Mouse (Mus musculus): ENCODE measurements around the gene Rnf220. TPM values are rescaled to one million over a fixed set of nuclear protein-coding genes. Genes with fewer than 3 reads are reported as not detected.

The Rnf220 gene
- polyA plus RNA-seq, 1 experiment, result 73.9 TPM

DNA sequence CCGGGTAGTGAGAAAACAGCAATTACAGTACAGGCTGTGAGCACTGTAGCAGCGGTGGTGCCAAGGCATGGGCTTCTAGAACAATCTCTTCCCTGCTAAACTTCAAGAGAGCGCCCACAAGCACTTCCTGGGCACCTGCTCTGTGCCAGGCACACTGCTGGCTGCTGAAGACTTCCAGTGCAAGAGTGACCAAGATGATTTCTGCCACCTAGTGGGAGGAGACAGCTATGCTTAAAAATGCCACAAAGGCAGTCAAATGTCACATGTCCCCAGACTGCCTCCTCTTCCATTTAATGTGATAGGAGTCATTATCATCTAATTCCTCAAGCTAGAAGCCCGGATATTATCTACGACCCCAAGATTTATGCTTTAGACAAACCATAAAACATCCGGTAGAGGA, 150.8 kb downstream of the Rnf220 start:
- 31% methylated on average over 6 of the region's 6 CpGs for WGBS
- Histone ChIP-seq H3K27ac (ENCODE audit: insufficient read depth, low read depth, low read length) (no peak overlapping the region), H3K4me1 (ENCODE audit: control insufficient read depth, insufficient read depth, insufficient read length, low read length) (no peaks in the 10 kb centered on the region; the same call in 1 of the 2 replicates), H3K4me3 (ENCODE audit: low read depth, low read length) (no peak overlapping the region), H3K36me3 (ENCODE audit: control insufficient read depth, insufficient read depth, low read length) (no peaks in the 10 kb centered on the region), H3K27me3 (ENCODE audit: control insufficient read depth, insufficient read depth, low read length) (no peaks in the 10 kb centered on the region)
- TF ChIP-seq CTCF (IDR thresholded peaks at IDR 0.05; ENCODE audit: extremely low read depth, insufficient read length, insufficient replicate concordance, low read depth, low read length), result peak; percentile 45; the same call in 1 of the 2 replicates
- no peak for TF ChIP-seq POLR2A (IDR thresholded peaks at IDR 0.05; ENCODE audit: low read depth, low read length)

DNA sequence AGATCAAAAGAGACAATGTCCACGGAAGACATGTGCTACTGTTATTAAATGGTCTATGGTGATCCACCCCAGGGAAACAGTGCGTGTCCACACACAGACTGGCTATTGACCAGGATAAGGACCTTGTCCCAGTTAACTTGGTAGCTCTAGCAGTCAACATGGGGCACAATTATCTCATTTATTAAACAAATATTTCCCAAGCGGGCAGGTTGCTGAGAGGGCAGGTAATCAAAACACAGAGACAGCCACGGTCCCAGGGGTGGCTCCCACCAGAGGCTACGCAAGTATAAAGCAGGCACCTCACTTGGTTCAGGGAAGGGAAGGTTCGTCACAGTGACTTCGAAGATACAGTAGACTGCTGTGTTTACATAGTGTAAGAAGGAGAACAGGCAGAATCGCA, 153.5 kb downstream of the Rnf220 start:
- H3K27ac ChIP-seq (ENCODE audit: insufficient read depth, low read depth, low read length), result no peak overlapping the region
- WGBS, result 65% methylated on average over 8 of the region's 8 CpGs
- no peaks in the 10 kb centered on the region for H3K27me3 ChIP-seq (ENCODE audit: control insufficient read depth, insufficient read depth, low read length)
- TF ChIP-seq POLR2A (IDR thresholded peaks at IDR 0.05; ENCODE audit: low read depth, low read length), result no peak
- no peak for TF ChIP-seq CTCF (IDR thresholded peaks at IDR 0.05; ENCODE audit: extremely low read depth, insufficient read length, insufficient replicate concordance, low read depth, low read length)
- no peak overlapping the region for H3K4me3 ChIP-seq (ENCODE audit: low read depth, low read length)
- no peaks in the 10 kb centered on the region; the same call in 1 of the 2 replicates for H3K4me1 ChIP-seq (ENCODE audit: control insufficient read depth, insufficient read depth, insufficient read length, low read length)
- H3K36me3 ChIP-seq (ENCODE audit: control insufficient read depth, insufficient read depth, low read length), result no peaks in the 10 kb centered on the region

DNA sequence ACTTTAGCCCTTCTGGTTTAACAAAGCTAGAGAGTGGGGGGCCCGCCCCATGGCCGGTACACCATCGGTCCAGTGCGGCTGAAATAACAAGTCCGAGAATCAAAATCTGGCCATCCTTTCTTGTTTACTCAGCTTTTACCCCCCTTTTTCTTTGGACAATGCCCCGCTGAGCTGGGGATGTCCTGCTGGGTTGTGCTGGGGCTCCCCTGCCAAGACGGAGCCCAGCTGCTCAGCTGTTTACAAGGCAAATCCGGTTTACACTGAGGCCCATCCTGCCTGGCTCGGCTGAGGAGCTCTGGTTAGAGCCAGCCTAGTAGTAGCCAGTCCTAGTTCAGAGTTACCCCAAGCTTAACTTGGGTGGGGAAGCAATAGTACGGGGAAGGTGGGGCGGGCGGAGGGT, 154.1 kb downstream of the Rnf220 start:
- Histone ChIP-seq H3K4me3 (ENCODE audit: low read depth, low read length) (no peak overlapping the region), H3K36me3 (ENCODE audit: control insufficient read depth, insufficient read depth, low read length) (no peaks in the 10 kb centered on the region), H3K27me3 (ENCODE audit: control insufficient read depth, insufficient read depth, low read length) (no peaks in the 10 kb centered on the region), H3K27ac (ENCODE audit: insufficient read depth, low read depth, low read length) (no peak overlapping the region), H3K4me1 (ENCODE audit: control insufficient read depth, insufficient read depth, insufficient read length, low read length) (no peaks in the 10 kb centered on the region; the same call in 1 of the 2 replicates)
- 64% methylated on average over 12 of the region's 12 CpGs for WGBS
- TF ChIP-seq CTCF (IDR thresholded peaks at IDR 0.05; ENCODE audit: extremely low read depth, insufficient read length, insufficient replicate concordance, low read depth, low read length), result no peak
- TF ChIP-seq POLR2A (IDR thresholded peaks at IDR 0.05; ENCODE audit: low read depth, low read length), result no peak

DNA sequence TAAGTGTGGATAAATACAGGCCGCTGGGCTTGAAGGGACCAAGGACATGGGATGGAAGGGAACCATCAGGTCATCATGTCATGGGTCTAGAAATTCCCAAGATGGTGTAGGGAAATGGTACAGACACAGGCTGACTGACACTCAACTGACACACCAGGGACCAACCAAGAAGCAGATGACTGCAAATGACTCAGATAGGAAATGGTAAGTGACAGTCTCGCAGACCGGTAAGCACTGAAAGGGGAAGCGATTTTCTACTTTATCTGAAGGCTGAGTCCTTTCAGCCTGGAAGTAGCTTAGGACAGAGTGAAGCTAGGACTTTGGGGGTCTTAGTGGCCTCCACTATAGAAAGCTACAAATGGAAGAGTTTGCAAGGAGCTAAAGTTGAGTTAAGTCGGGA, 155.6 kb downstream of the Rnf220 start:
- 90% methylated on average over 5 of the region's 5 CpGs for WGBS
- no peaks in the 10 kb centered on the region for H3K36me3 ChIP-seq (ENCODE audit: control insufficient read depth, insufficient read depth, low read length)
- no peaks in the 10 kb centered on the region for H3K27me3 ChIP-seq (ENCODE audit: control insufficient read depth, insufficient read depth, low read length)
- no peak overlapping the region for H3K27ac ChIP-seq (ENCODE audit: insufficient read depth, low read depth, low read length)
- no peak overlapping the region for H3K4me3 ChIP-seq (ENCODE audit: low read depth, low read length)
- no peak for TF ChIP-seq CTCF (IDR thresholded peaks at IDR 0.05; ENCODE audit: extremely low read depth, insufficient read length, insufficient replicate concordance, low read depth, low read length)
- TF ChIP-seq POLR2A (IDR thresholded peaks at IDR 0.05; ENCODE audit: low read depth, low read length), result no peak
- H3K4me1 ChIP-seq (ENCODE audit: control insufficient read depth, insufficient read depth, insufficient read length, low read length), result no peaks in the 10 kb centered on the region; the same call in 1 of the 2 replicates

DNA sequence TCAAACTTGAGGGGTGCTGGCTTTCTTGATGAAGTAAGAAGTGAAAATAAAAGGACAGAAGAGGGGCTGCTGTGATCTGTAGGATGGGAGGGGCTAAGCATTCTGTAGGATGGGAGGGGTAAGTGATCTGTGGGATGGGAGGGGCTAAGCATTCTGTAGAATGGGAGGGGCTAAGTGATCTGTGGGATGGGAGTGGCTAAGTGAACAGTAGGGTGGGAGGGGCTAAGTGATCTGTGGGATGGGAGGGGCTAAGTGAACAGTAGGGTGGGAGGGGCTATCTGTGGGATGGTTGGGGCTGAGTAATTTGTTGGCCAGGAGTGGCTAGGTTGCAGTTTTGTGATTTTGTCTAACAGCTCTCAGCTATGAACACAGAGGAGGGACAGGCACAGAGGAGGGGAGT, 157.1 kb downstream of the Rnf220 start:
- no peaks in the 10 kb centered on the region for H3K27me3 ChIP-seq (ENCODE audit: control insufficient read depth, insufficient read depth, low read length)
- no peak for TF ChIP-seq POLR2A (IDR thresholded peaks at IDR 0.05; ENCODE audit: low read depth, low read length)
- TF ChIP-seq CTCF (IDR thresholded peaks at IDR 0.05; ENCODE audit: extremely low read depth, insufficient read length, insufficient replicate concordance, low read depth, low read length), result no peak
- no peak overlapping the region for H3K27ac ChIP-seq (ENCODE audit: insufficient read depth, low read depth, low read length)
- H3K4me1 ChIP-seq (ENCODE audit: control insufficient read depth, insufficient read depth, insufficient read length, low read length), result no peaks in the 10 kb centered on the region; the same call in 1 of the 2 replicates
- no peaks in the 10 kb centered on the region for H3K36me3 ChIP-seq (ENCODE audit: control insufficient read depth, insufficient read depth, low read length)
- no peak overlapping the region for H3K4me3 ChIP-seq (ENCODE audit: low read depth, low read length)

DNA sequence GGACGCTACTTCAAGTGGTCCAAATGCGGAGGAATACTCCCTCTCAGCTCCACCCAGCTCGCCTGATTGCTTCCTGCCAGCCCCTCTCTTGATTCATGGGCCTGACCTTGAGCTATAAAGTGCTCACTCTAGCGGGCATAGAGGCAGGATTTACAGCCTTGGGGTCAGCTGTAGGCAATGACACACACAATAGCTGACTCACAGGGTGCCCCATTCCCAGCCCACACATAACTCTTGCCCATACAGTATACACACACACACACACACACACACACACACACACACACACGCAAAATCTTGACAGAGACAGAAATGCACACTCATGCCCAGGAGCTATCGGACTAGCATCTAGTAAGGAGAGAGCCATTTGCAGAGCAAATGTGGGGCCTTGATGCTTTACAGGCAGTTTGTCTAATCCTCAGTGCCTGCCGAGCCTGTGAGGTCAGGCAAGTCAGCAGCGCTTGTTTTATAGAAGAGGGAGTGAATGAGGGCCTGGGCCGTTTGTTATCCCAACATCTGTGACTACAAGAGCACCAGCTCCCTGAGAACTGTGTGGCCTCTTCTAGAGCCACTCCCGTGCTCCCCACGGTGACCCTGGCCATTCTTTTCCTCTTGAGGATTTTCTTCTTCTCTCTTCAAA, 165.9 kb downstream of the Rnf220 start:
- H3K36me3 ChIP-seq (ENCODE audit: control insufficient read depth, insufficient read depth, low read length), result no peaks in the 10 kb centered on the region
- TF ChIP-seq POLR2A (IDR thresholded peaks at IDR 0.05; ENCODE audit: low read depth, low read length), result no peak
- H3K4me1 ChIP-seq (ENCODE audit: control insufficient read depth, insufficient read depth, insufficient read length, low read length), result peaks cover 22% of the 10 kb centered on the region
- 30% methylated on average over 11 of the region's 11 CpGs for WGBS
- no peak overlapping the region for H3K27ac ChIP-seq (ENCODE audit: insufficient read depth, low read depth, low read length)
- peaks cover 5% of the 10 kb centered on the region; the same call in 1 of the 2 replicates for H3K27me3 ChIP-seq (ENCODE audit: control insufficient read depth, insufficient read depth, low read length)
- H3K4me3 ChIP-seq (ENCODE audit: low read depth, low read length), result no peak overlapping the region

DNA sequence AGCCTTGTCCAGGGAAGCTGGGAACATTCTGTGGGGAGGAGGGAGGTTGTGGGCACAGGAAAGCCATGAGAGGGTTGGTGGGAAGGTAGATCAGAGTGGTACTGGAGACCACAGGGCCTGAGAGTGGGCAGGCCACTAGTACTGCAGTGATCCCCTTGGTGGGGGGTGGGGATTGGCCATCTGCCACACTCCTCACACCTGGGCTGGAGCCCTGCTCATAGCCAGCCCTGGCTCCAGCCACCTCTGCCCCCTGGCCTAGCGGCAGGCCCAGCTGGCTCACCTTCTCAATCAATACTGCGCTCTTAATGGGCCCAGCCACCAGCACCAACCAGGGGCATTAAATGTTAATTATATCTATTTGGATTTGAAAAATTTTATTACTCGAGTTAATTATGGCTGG, 166.7 kb downstream of the Rnf220 start:
- TF ChIP-seq POLR2A (IDR thresholded peaks at IDR 0.05; ENCODE audit: low read depth, low read length), result no peak
- Histone ChIP-seq H3K36me3 (ENCODE audit: control insufficient read depth, insufficient read depth, low read length) (no peaks in the 10 kb centered on the region), H3K27me3 (ENCODE audit: control insufficient read depth, insufficient read depth, low read length) (peaks cover 5% of the 10 kb centered on the region; the same call in 1 of the 2 replicates), H3K27ac (ENCODE audit: insufficient read depth, low read depth, low read length) (no peak overlapping the region), H3K4me1 (ENCODE audit: control insufficient read depth, insufficient read depth, insufficient read length, low read length) (peaks cover 22% of the 10 kb centered on the region), H3K4me3 (ENCODE audit: low read depth, low read length) (no peak overlapping the region)
- 29% methylated on average over 3 of the region's 3 CpGs for WGBS

Data from small intestine, adult 2 months (tissue).